Mouse (Mus musculus) heart, postnatal 0 days (tissue): Measurements from ENCODE around the gene Ywhag. TPM values are rescaled to one million over a fixed set of nuclear protein-coding genes. Genes with fewer than 3 reads are reported as not detected.
A peak's percentile ranks its signal among the peaks of the same experiment; 100 is the strongest.

ENCODE experiments used
- ATAC-seq: fragments of 200-750 bp; cut with Nextera tagmentation; 2 replicates; pipeline ENCODE4 v1.8.0; 2017; ENCODE audit warnings: low read depth, moderate number of reproducible peaks, moderate library complexity; ENCODE audit not compliant: insufficient read depth
- DNase-seq: peaks from one replicate; pipeline ENCODE4 v3.0.0-alpha.2; 2016; ENCODE audit warnings: low spot score
- H3K27ac ChIP-seq: fragments of 300-500 bp; sonication (generic); 2 replicates; pipeline ENCODE4 v1.5.1; 2014; ENCODE audit warnings: low read depth, mild to moderate bottlenecking
- H3K27me3 ChIP-seq: fragments of 300-500 bp; sonication (generic); 2 replicates; pipeline ENCODE4 v1.6.1; 2014; ENCODE audit warnings: low read length, mixed read lengths; ENCODE audit not compliant: control insufficient read depth, insufficient read depth
- H3K36me3 ChIP-seq: fragments of 300-500 bp; sonication (generic); replicated peaks from 2 replicates; pipeline ENCODE4 v1.6.1; 2014; ENCODE audit warnings: low read length, mixed read lengths; ENCODE audit not compliant: control insufficient read depth, insufficient read depth
- H3K4me1 ChIP-seq: fragments of 300-500 bp; sonication (generic); 2 replicates; pipeline ENCODE4 v1.6.1; 2014; ENCODE audit warnings: antibody characterized with exemption; ENCODE audit not compliant: control insufficient read depth, insufficient read depth
- H3K4me2 ChIP-seq: fragments of 300-500 bp; sonication (generic); 2 replicates; pipeline ENCODE4 v1.6.1; 2014; ENCODE audit warnings: low read depth, mild to moderate bottlenecking, low read length, moderate library complexity
- H3K4me3 ChIP-seq: fragments of 300-500 bp; sonication (generic); 2 replicates; pipeline ENCODE4 v1.5.1; 2014; ENCODE audit warnings: low read depth, low read length
- H3K9ac ChIP-seq: fragments of 300-500 bp; sonication (generic); replicated peaks from 2 replicates; pipeline ENCODE4 v1.6.1; 2014; ENCODE audit warnings: low read depth, low read length, mixed read lengths
- H3K9me3 ChIP-seq: fragments of 300-500 bp; sonication (generic); replicated peaks from 2 replicates; pipeline ENCODE4 v1.6.1; 2016; ENCODE audit warnings: low read length; ENCODE audit not compliant: control insufficient read depth
- CTCF ChIP-seq: IDR thresholded peaks from 2 replicates; pipeline ENCODE4 v1.5.1; 2016; ENCODE audit warnings: antibody characterized with exemption, control low read depth, low read depth
- EP300 ChIP-seq: IDR thresholded peaks from 2 replicates; pipeline ENCODE4 v1.6.1; 2016; ENCODE audit warnings: antibody characterized with exemption, low read depth
- WGBS: fragments of 180-500 bp; shearing (Covaris S2); extraction: QIAGEN DNeasy Blood & Tissue Kit; methylation state at CpG from one replicate; pipeline ENCODE4 v1.1.7; 2014; 5-methylcytosine and 5-hydroxymethylcytosine counted together
- polyA plus RNA-seq: library from polyadenylated mRNA; unstranded; fragments of >200 nt; fragmentation: Nextera tagmentation; extraction: Ambion mirVana; gene quantifications from 2 replicates; pipeline ENCODE4 v1.2.1, GENCODE M21; 2015
- total RNA-seq: library from RNA; depleted of rRNA; stranded (reverse); fragments of >200 nt; gene quantifications from 2 replicates; pipeline ENCODE4 v1.2.3, GENCODE M21; 2014; ENCODE audit warnings: low replicate concordance

Ywhag gene
- total and polyA plus RNA-seq, 2 experiments from 2014 or later = 67.2 to 149 TPM

DNA sequence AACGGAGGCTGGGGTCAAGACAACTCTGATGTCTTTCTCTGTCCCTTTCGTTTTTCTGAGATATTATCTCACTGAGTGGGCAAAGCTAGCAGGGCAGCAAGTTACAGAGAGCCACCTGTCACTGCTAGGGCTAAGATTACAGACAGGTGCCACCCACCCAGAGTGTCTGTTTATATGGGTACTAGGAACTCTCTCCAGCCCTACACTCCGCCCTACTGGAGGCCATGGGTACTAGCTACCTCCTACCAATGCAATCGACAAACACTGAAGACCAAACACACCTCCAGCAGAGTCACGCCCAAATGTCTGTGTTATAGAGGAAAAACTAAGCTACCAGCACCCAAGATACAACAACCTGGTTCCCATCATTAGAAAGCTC, 16.4 kb downstream of the Ywhag start:
- ATAC-seq (no peak), DNase-seq (no peak)
- 88% methylated on average over 5 of the region's 5 CpGs for WGBS
- Histone ChIP-seq H3K9me3 (no peaks in the 10 kb centered on the region), H3K9ac (no peak overlapping the region), H3K27me3 (no peaks in the 10 kb centered on the region), H3K36me3 (peaks cover 46% of the 10 kb centered on the region), H3K4me2 (no peak overlapping the region), H3K4me3 (no peak overlapping the region), H3K4me1 (peaks cover 32% of the 10 kb centered on the region), H3K27ac (0 out of 2 replicates have a peak overlapping the region, but pooled peaks have one; percentile 96)
- TF ChIP-seq CTCF = no peak
- no peak for TF ChIP-seq EP300

DNA sequence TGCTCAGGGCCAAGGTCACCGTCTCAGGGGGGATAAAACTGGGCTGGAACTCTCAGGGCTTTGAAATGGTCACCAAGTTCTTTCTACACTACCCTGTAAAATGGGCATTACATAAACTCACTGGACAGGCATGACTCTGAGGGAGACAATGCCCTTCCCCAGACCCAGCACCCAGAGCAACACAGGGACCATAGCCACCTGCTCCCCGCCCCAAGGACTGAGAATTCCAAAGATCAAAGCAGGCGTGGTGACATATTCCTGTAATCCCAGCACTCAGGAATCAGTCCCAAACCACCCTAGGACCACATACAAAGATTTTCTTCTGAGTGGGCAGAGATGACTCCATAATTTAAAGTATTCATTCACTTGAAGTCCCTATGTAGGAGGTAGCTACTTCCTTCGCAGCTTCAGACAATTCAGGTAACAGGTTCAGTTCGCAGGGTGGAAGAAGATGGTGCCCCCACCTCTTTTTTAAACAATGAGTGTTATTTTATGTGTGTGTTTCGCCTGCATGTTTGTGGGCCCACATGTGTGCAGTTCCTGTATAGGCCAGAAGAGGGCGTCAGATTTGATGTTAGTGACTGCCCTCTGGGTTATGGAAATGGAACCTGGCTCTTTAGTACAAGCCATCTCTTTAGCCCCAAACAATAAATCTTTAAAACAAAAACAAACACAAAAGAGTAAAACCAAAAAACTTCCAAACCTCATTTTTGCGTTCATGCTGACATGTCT, 16.9 kb downstream of the Ywhag start:
- no peaks in the 10 kb centered on the region for H3K9me3 ChIP-seq
- DNase-seq (no peak), ATAC-seq (no peak)
- WGBS = 86% methylated on average over 8 of the region's 8 CpGs
- no peaks in the 10 kb centered on the region for H3K27me3 ChIP-seq
- peaks cover 37% of the 10 kb centered on the region for H3K4me1 ChIP-seq
- H3K36me3 ChIP-seq = peaks cover 40% of the 10 kb centered on the region
- no peak overlapping the region for H3K4me3 ChIP-seq
- H3K9ac ChIP-seq = no peak overlapping the region
- H3K27ac ChIP-seq = peak overlapping the region; percentile 96
- TF ChIP-seq CTCF = peak; percentile 34; the same call in 1 of the 2 replicates
- TF ChIP-seq EP300 = no peak
- H3K4me2 ChIP-seq = no peak overlapping the region

DNA sequence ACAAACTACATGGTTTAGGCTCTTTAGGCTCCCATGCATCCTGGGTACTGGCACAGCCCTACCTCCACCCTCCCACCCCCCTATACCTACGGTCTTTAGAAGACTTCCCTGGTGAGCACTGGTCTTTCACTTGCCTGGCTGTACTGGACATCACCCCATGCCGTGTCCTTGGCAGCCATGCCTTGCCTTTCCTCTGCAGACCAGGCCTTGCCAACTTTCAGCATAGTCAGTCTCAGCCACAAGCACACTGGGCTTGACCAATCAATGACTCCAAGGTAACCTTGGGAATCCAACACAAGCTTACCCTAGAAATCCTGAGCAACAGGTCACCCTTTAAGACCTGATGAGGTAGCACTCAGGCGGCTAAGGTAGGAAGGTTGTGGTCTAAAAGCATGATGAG, 17.8 kb downstream of the Ywhag start:
- H3K4me1 ChIP-seq = peaks cover 45% of the 10 kb centered on the region

DNA sequence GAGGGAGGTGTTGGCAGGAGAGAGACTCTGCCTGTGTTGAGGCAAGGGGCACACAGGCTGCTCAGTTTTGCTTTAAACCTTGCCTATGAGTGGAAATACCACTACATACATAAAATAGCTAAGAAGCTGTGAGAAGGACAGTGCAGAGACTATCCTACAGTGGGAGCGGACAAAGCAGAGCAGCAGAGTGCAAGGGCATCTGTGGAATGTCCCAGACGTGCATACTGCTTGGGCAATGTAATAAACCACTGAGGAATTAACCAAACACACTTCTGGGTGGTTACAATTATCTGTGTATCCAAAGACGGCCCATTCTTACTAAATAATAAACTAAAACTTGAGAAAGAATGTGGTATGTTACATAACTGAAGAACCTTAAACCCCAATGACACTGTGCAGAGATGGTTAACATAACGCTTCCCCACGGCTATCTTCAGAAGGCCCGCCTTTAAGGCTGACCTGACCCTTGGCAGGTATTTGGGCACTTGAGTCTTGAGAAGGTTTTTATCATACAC, 18.3 kb downstream of the Ywhag start:
- Histone ChIP-seq H3K4me3 (no peak overlapping the region), H3K9me3 (no peaks in the 10 kb centered on the region), H3K36me3 (peaks cover 38% of the 10 kb centered on the region), H3K27me3 (no peaks in the 10 kb centered on the region), H3K4me1 (peaks cover 46% of the 10 kb centered on the region), H3K27ac (peak overlapping the region; percentile 96), H3K9ac (no peak overlapping the region), H3K4me2 (no peak overlapping the region)
- DNase-seq (no peak), ATAC-seq (no peak)
- WGBS = 56% methylated on average over 6 of the region's 6 CpGs
- TF ChIP-seq EP300 (no peak), CTCF (no peak)

More for the DNA sequence above, 17.8 kb downstream of the Ywhag start:
- Histone ChIP-seq H3K4me2 (no peak overlapping the region), H3K4me3 (no peak overlapping the region), H3K27ac (peak overlapping the region; percentile 96), H3K9me3 (no peaks in the 10 kb centered on the region), H3K36me3 (peaks cover 38% of the 10 kb centered on the region), H3K9ac (no peak overlapping the region), H3K27me3 (no peaks in the 10 kb centered on the region)
- no peak for ATAC-seq
- no peak for DNase-seq
- no peak for TF ChIP-seq EP300
- no peak for TF ChIP-seq CTCF
- 70% methylated on average over 3 of the region's 3 CpGs for WGBS

DNA sequence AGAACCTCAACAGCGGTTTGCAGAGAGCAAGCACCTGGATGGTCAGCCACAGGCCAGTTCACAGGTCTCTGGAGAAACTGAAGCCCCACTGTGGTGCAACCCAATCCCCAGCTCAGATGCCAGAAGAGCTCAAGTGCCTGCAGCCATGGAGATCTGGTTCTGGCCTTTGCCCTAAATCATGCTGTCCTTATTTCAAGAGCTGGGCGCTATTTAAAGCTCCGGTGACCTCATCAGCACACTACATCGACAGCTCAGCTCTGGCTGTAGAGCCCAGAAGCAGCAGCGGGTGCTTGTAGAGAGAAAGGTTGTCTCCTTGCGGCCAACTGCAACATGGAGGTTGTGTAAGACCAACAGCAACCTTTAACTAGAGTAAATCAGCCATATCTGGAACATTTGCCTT, 20.3 kb downstream of the Ywhag start:
- Histone ChIP-seq H3K4me1 (peaks cover 46% of the 10 kb centered on the region), H3K9ac (no peak overlapping the region), H3K27me3 (no peaks in the 10 kb centered on the region), H3K9me3 (no peaks in the 10 kb centered on the region), H3K4me3 (no peak overlapping the region), H3K36me3 (peaks cover 41% of the 10 kb centered on the region), H3K4me2 (0 out of 2 replicates have a peak overlapping the region, but pooled peaks have one; percentile 33), H3K27ac (peak overlapping the region; percentile 96)
- TF ChIP-seq CTCF (peak; percentile 33; the same call in 1 of the 2 replicates), EP300 (peak; percentile 59; the same call in 1 of the 2 replicates)
- peak; percentile 93 for DNase-seq
- WGBS = 24% methylated on average over 6 of the region's 6 CpGs
- ATAC-seq = peak; percentile 94

DNA sequence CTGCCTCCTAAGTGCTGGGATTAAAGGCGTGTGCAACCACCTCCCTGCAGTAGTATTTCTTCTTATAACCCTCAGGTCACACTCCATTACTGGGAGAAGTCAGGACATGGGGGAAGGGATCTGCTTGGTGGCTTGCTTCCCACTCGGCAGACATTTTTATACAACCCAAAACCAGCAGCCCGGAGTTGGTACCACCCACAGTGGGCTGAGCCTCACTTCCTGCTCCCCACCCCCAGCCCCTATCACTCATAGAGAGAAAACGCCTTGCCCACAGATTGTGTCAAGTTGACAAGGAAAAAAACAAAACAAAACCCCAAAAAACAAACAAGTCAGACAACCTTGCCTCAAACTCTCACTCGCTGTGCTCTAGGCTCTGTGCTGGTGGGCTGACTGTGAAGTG, 21.2 kb downstream of the Ywhag start:
- TF ChIP-seq CTCF (no peak), EP300 (no peak)
- Histone ChIP-seq H3K27ac (peak overlapping the region; percentile 96), H3K9ac (no peak overlapping the region), H3K4me2 (no peak overlapping the region), H3K36me3 (peaks cover 37% of the 10 kb centered on the region), H3K4me1 (peaks cover 46% of the 10 kb centered on the region), H3K9me3 (no peaks in the 10 kb centered on the region), H3K27me3 (no peaks in the 10 kb centered on the region), H3K4me3 (no peak overlapping the region)
- DNase-seq (no peak), ATAC-seq (no peak)
- WGBS = 54% methylated on average over 5 of the region's 5 CpGs
